Mouse (Mus musculus): ENCODE measurements around the gene Ppih. TPM values are rescaled to one million over a fixed set of nuclear protein-coding genes. Genes with fewer than 3 reads are reported as not detected.
A peak's percentile ranks its signal among the peaks of the same experiment; 100 is the strongest.

The Ppih gene
- total RNA-seq, 2 experiments from 2014 or later: 14.1 to 20.8 TPM

GRCm38 (mm10) chr4:119305418-119305817 is 14.9 kb downstream of the Ppih start:
- intact Hi-C loops (cut with DNase I): no loop called here
- DNase-seq (ENCODE audit: extremely low spot score in 1 of 2, low spot score in 2 of 2): no peak
- TF ChIP-seq CTCF (IDR thresholded peaks at IDR 0.05): no peak
- no peak overlapping the region for H3K27ac ChIP-seq
- H3K4me3 ChIP-seq: no peak overlapping the region

DNA sequence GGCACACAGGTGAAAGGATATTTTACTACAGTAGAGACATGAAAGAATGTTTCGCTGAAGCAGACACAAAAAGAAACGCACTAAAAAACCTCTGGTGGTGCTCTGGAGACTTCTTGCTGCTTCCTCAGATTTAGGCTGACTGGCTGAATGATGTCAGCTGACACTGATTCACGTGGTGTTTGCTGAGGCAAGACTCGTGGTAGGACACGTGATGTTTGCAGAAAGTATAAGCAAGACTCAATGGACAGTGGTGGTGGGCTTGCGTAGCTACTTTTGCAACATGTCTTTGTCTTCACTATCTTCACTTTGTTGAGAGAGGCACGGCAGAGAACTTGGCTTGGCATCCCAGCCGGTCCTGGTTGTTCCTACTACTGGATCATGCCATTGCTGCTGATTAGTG is 17.1 kb downstream of the Ppih start:
- no peak overlapping the region for H3K4me3 ChIP-seq
- TF ChIP-seq CTCF (IDR thresholded peaks at IDR 0.05): no peak
- DNase-seq (ENCODE audit: extremely low spot score in 1 of 2, low spot score in 2 of 2): no peak

GRCm38 (mm10) chr4:119301777-119302176 is 18.6 kb downstream of the Ppih start:
- no peak overlapping the region for H3K4me3 ChIP-seq
- no peak for DNase-seq (ENCODE audit: extremely low spot score in 1 of 2, low spot score in 2 of 2)
- H3K27ac ChIP-seq: no peak overlapping the region
- intact Hi-C loops (cut with DNase I): no loop called here
- TF ChIP-seq CTCF (IDR thresholded peaks at IDR 0.05): no peak

More for the DNA sequence above, 17.1 kb downstream of the Ppih start:
- no peak overlapping the region for H3K27ac ChIP-seq
- intact Hi-C loops (cut with DNase I): no loop called here

GRCm38 (mm10) chr4:119300761-119301160 is 19.6 kb downstream of the Ppih start:
- Histone ChIP-seq H3K4me3 (no peak overlapping the region), H3K27ac (no peak overlapping the region)
- no peak for TF ChIP-seq CTCF (IDR thresholded peaks at IDR 0.05)
- DNase-seq (ENCODE audit: extremely low spot score in 1 of 2, low spot score in 2 of 2): no peak
- intact Hi-C loops (cut with DNase I): no loop called here

- no peak overlapping the region for H3K4me3 ChIP-seq
- DNase-seq (ENCODE audit: extremely low spot score in 1 of 2, low spot score in 2 of 2): no peak
- TF ChIP-seq CTCF (IDR thresholded peaks at IDR 0.05): no peak
- intact Hi-C loops (cut with DNase I): loop anchor here (10.0 kb wide), 1 partner anchor 237 kb away; the partner anchor contains the start of genes Foxj3 and Frg2f1
- H3K27ac ChIP-seq: no peak overlapping the region
These were observed 23.0 kb downstream of the Ppih start for GRCm38 (mm10) chr4:119297361-119297760.

DNA sequence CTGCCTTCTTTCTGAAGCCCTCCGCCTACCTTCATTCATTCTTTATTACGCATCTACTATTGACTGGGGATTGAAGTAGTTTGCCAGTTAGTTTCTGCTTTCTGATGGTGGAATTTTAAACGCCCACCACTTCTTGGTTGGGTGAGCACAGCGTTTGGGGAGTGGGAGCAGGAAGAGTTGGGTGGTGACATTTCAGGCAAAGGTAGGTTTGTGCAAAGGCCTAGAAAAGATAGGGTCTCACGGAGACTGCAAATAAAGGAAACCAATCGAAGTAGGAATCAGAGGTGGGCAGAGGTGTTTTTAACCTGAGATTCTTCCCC is 25.3 kb downstream of the Ppih start:
- peak in 1 of 2 experiments; percentile 11 for DNase-seq (ENCODE audit: extremely low spot score in 1 of 2, low spot score in 2 of 2)
- intact Hi-C loops (cut with DNase I): loop anchor here (2.0 to 10.0 kb wide), 2 partner anchors 26 to 240 kb away; partner anchors contain the start of genes Foxj3, Frg2f1 and Ppih
- H3K4me3 ChIP-seq: peak overlapping the region; percentile 66
- TF ChIP-seq CTCF (IDR thresholded peaks at IDR 0.05): no peak
- peak overlapping the region; percentile 98 for H3K27ac ChIP-seq

- intact Hi-C loops (cut with DNase I): loop anchor here (2.0 to 10.0 kb wide), 2 partner anchors 26 to 240 kb away; partner anchors contain the start of genes Foxj3, Frg2f1 and Ppih
- Histone ChIP-seq H3K27ac (peak within 1 kb of the TSS; percentile 98), H3K4me3 (peak within 1 kb of the TSS; percentile 66)
- TF ChIP-seq CTCF (IDR thresholded peaks at IDR 0.05): no peak
- peak; percentile 100 for DNase-seq (ENCODE audit: extremely low spot score in 1 of 2, low spot score in 2 of 2)
These were observed 25.8 kb downstream of the Ppih start, which contains the start of gene Ybx1 for GRCm38 (mm10) chr4:119294415-119295133. TSS of gene Ybx1 (minus strand) at chr4:119294604.

GRCm38 (mm10) chr4:119293574-119294258 is 26.6 kb downstream of the Ppih start:
- Histone ChIP-seq H3K27ac (peak overlapping the region; percentile 78), H3K4me3 (peak overlapping the region; percentile 66)
- no peak for TF ChIP-seq CTCF (IDR thresholded peaks at IDR 0.05)
- intact Hi-C loops (cut with DNase I): loop anchor here (2.0 to 10.0 kb wide), 3 partner anchors 27 to 241 kb away; partner anchors contain the start of genes Foxj3, Frg2f1 and Ppih
- peak; percentile 19 to 51 for DNase-seq (ENCODE audit: extremely low spot score in 1 of 2, low spot score in 2 of 2)

DNA sequence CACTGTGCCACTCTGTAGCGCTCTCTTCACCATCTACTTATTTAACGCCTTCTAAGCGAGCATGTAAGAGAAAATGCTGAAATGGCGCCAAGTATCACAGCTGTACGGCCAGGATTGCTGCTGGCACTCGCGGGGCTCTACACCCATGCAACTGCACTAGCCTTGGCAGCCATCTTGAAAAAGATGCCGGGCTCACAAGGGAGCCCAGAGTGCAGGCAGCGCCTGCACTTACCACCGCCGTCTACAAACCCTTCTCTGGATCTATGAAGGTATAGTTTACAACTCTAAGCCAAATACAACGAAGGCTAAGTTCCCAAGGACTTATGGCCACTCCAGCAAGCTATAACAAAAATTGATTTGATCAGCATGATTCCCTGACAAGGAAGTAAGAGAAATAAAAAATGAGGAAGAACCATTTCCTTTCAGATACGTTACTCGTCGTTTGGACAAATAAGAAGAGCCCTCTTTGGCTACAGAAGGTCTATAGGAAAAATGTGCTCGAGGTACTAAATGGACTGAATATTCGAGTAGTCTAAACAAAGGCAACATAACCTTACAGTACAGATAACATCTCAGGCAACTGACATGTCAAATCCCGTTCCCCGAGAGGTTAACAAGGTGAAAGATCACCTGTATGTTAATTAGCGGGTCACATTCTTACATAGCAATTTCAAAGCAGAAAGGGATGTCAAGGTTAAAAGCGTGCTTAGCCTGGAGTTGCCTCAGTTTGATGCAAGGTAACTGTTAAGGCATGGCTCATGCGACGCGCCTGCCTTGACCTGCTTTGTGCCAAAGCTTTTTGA is 27.4 kb downstream of the Ppih start:
- H3K27ac ChIP-seq: peak overlapping the region; percentile 22; the same call in 1 of the 2 replicates
- intact Hi-C loops (cut with DNase I): loop anchor here (2.0 to 10.0 kb wide), 2 partner anchors 48 to 242 kb away; partner anchors contain the start of genes Foxj3 and Frg2f1
- DNase-seq (ENCODE audit: extremely low spot score in 1 of 2, low spot score in 2 of 2): peak; percentile 35 to 40
- no peak for TF ChIP-seq CTCF (IDR thresholded peaks at IDR 0.05)
- peak overlapping the region; percentile 66 for H3K4me3 ChIP-seq

DNA sequence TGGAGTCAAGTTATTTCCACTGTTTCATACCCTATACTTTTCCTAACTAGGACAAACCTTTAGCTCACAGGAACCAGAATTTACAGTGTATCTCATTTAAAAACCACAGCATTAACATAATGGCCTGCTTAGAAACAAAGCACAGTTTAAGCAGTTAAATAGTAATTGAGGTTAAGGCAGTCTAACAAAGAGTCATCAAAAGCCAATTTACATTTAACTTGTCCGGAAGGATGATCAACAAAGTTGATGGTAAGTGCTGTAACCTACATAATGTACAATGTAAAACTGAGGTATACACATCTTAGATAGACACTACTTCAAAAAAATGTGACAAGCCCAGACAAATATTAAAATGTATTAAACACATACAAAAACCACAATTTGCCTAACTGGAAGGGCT is 28.4 kb downstream of the Ppih start:
- Histone ChIP-seq H3K4me3 (peak overlapping the region; percentile 66), H3K27ac (no peak overlapping the region)
- DNase-seq (ENCODE audit: extremely low spot score in 1 of 2, low spot score in 2 of 2): no peak
- intact Hi-C loops (cut with DNase I): loop anchor here (2.0 to 10.0 kb wide), 2 partner anchors 47 to 243 kb away; partner anchors contain the start of genes Foxj3 and Frg2f1
- TF ChIP-seq CTCF (IDR thresholded peaks at IDR 0.05): no peak

DNA sequence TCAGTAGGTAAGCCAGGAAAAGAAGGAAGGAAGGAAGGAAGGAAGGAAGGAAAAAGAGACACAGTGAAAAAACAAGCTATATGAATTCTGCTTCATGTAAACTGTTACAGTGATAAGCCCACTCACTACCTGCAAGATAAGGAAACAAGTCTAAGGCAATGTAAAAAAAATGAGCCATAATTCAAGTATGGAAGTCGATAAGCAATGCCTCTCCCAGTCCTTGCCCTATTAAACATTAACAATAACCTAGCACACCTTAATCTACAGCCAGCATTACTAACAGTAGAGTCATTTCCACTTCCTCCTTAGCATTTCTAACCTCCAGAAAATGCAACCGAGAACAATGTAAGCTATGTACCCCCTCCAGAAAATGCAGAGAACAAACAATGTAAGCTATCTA is 35.0 kb downstream of the Ppih start:
- DNase-seq (ENCODE audit: extremely low spot score in 1 of 2, low spot score in 2 of 2): no peak
- intact Hi-C loops (cut with DNase I): no loop called here
- H3K27ac ChIP-seq: no peak overlapping the region
- no peak overlapping the region for H3K4me3 ChIP-seq
- no peak for TF ChIP-seq CTCF (IDR thresholded peaks at IDR 0.05)

Measured in left cerebral cortex, adult 2 months (tissue).